Mouse (Mus musculus): ENCODE data around the gene Celf6. TPM values are rescaled to one million over a fixed set of nuclear protein-coding genes. Genes with fewer than 3 reads are reported as not detected.

Celf6 gene
- polyA plus RNA-seq, 1 experiment from 2014 or later: 1.0 TPM

GRCm38 (mm10) chr9:59548961-59549487 is 28.7 kb upstream of the Celf6 start:
- no peaks in the 10 kb centered on the region for H3K27me3 ChIP-seq
- WGBS: 57% methylated on average over 2 of the region's 2 CpGs
- no peaks in the 10 kb centered on the region for H3K9me3 ChIP-seq
- no peak overlapping the region for H3K9ac ChIP-seq
- no peak overlapping the region for H3K27ac ChIP-seq
- no peak overlapping the region for H3K4me3 ChIP-seq
- no peak for ATAC-seq (ENCODE audit: insufficient number of reproducible peaks, insufficient read depth, low FRiP score, low TSS enrichment, low read depth)
- H3K36me3 ChIP-seq: peaks cover 4% of the 10 kb centered on the region; the same call in 1 of the 2 replicates
- no peak overlapping the region for H3K4me2 ChIP-seq
- no peaks in the 10 kb centered on the region for H3K4me1 ChIP-seq

DNA sequence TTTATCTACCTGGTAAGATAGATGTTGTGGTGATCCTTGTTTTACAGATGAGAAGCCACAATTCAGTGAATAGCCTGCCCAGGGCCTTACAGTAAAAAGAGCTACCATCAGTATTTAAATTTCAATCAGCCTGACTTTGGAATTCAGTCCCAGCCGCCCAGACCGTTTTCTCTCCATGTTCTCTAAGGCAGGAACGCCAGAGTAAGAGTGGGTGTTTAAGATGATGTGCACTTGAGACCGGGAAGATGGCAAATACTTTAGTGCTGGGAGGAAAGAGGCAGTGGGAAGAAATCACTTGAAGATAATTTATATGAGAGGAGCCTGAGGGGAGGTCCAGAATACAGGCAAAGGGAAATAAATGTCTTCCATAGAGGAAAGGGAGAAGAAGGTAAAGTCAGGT is 27.6 kb upstream of the Celf6 start:
- Histone ChIP-seq H3K36me3 (peaks cover 14% of the 10 kb centered on the region), H3K9ac (no peak overlapping the region), H3K27ac (no peak overlapping the region), H3K9me3 (no peaks in the 10 kb centered on the region), H3K4me3 (no peak overlapping the region), H3K27me3 (no peaks in the 10 kb centered on the region), H3K4me1 (no peaks in the 10 kb centered on the region), H3K4me2 (no peak overlapping the region)
- WGBS: 90% methylated on average over 4 of the region's 4 CpGs
- ATAC-seq (ENCODE audit: insufficient number of reproducible peaks, insufficient read depth, low FRiP score, low TSS enrichment, low read depth): no peak

GRCm38 (mm10) chr9:59551017-59551416 is 26.7 kb upstream of the Celf6 start:
- H3K27me3 ChIP-seq: no peaks in the 10 kb centered on the region
- no peak overlapping the region for H3K4me2 ChIP-seq
- no peaks in the 10 kb centered on the region for H3K9me3 ChIP-seq
- WGBS: 76% methylated on average over 5 of the region's 5 CpGs
- no peak for ATAC-seq (ENCODE audit: insufficient number of reproducible peaks, insufficient read depth, low FRiP score, low TSS enrichment, low read depth)
- H3K27ac ChIP-seq: no peak overlapping the region
- peaks cover 21% of the 10 kb centered on the region for H3K36me3 ChIP-seq
- no peaks in the 10 kb centered on the region for H3K4me1 ChIP-seq
- H3K4me3 ChIP-seq: no peak overlapping the region
- H3K9ac ChIP-seq: no peak overlapping the region

GRCm38 (mm10) chr9:59551620-59552031 is 26.1 kb upstream of the Celf6 start:
- Histone ChIP-seq H3K4me1 (no peaks in the 10 kb centered on the region), H3K9me3 (no peaks in the 10 kb centered on the region), H3K27me3 (no peaks in the 10 kb centered on the region), H3K4me3 (no peak overlapping the region), H3K27ac (no peak overlapping the region), H3K4me2 (no peak overlapping the region), H3K9ac (no peak overlapping the region), H3K36me3 (peaks cover 25% of the 10 kb centered on the region)
- WGBS: 73% methylated on average over 3 of the region's 3 CpGs
- no peak for ATAC-seq (ENCODE audit: insufficient number of reproducible peaks, insufficient read depth, low FRiP score, low TSS enrichment, low read depth)

GRCm38 (mm10) chr9:59552610-59553009 is 25.1 kb upstream of the Celf6 start:
- H3K4me1 ChIP-seq: no peaks in the 10 kb centered on the region
- H3K4me2 ChIP-seq: no peak overlapping the region
- no peak for ATAC-seq (ENCODE audit: insufficient number of reproducible peaks, insufficient read depth, low FRiP score, low TSS enrichment, low read depth)
- no peak overlapping the region for H3K27ac ChIP-seq
- H3K9me3 ChIP-seq: no peaks in the 10 kb centered on the region
- no peak overlapping the region for H3K4me3 ChIP-seq
- H3K36me3 ChIP-seq: peaks cover 35% of the 10 kb centered on the region
- H3K27me3 ChIP-seq: no peaks in the 10 kb centered on the region
- H3K9ac ChIP-seq: no peak overlapping the region
- WGBS: 74% methylated on average over 5 of the region's 5 CpGs

DNA sequence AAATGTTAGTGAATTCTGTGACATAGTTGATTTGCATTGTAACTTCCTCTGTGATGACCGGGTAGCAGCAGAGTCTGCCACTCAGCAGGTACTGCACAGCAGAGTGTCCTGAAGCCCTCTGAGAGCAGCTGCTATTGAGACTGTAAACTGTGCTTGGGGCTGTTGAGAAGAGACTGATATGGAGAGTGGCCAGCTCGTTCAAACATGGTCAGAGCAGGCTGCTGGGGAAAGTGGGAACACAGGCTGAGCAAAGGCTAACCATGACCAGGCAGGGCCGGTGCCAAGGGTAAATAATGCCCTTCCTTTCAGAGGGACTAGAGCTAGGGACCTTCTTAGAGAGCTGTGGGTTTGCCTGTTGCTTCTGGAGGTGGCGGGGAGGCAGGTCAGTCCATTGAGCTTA is 24.0 kb upstream of the Celf6 start:
- H3K36me3 ChIP-seq: peaks cover 45% of the 10 kb centered on the region
- H3K27me3 ChIP-seq: no peaks in the 10 kb centered on the region
- H3K9me3 ChIP-seq: no peaks in the 10 kb centered on the region
- no peaks in the 10 kb centered on the region for H3K4me1 ChIP-seq
- ATAC-seq (ENCODE audit: insufficient number of reproducible peaks, insufficient read depth, low FRiP score, low TSS enrichment, low read depth): no peak
- 84% methylated on average over 4 of the region's 4 CpGs for WGBS
- no peak overlapping the region for H3K9ac ChIP-seq
- H3K4me3 ChIP-seq: no peak overlapping the region
- no peak overlapping the region for H3K4me2 ChIP-seq
- no peak overlapping the region for H3K27ac ChIP-seq

DNA sequence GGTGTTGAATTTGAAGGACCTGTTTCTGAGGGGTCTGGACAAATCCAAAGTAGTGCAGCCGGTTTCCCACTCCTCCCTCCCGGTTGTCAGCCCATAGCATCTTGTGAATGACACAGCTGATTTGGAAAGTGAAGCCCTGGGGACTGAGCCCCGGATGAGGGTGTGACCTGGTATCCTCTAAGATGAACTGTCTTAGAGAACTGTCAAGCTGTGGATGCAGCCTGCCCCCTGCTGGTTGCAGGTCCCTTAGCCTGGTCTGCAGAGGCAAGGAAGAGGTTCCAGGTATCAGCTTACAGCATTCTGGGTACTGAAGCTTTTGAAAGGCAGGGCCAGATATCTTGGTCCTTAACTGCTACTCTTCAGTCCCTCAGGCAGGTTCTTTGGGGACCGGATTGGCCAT is 12.1 kb upstream of the Celf6 start:
- WGBS: 30% methylated on average over 4 of the region's 4 CpGs
- no peak for ATAC-seq (ENCODE audit: insufficient number of reproducible peaks, insufficient read depth, low FRiP score, low TSS enrichment, low read depth)
- no peak overlapping the region for H3K4me2 ChIP-seq
- no peaks in the 10 kb centered on the region for H3K4me1 ChIP-seq
- no peaks in the 10 kb centered on the region for H3K27me3 ChIP-seq
- H3K27ac ChIP-seq: no peak overlapping the region
- no peaks in the 10 kb centered on the region for H3K9me3 ChIP-seq
- H3K4me3 ChIP-seq: no peak overlapping the region
- no peak overlapping the region for H3K9ac ChIP-seq
- H3K36me3 ChIP-seq: peaks cover 45% of the 10 kb centered on the region

DNA sequence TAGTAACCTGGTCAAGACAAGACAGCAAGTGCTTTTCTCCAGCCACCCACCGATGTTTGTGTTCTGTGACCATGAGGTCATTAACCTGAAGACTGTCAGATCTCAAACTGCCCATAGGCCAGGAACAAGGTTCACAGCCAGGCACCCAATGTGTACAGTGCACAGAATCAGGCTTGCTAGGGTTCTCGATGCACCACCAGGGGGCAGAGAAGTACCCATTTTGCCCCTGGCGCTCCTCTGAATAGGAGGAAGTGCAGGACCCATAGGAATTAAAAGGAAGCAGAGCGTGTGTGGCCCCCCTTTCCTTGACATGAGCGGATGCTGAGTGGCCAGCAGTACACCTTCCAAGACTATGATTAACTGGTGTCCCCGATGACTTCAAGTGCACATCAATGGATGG is 10.6 kb upstream of the Celf6 start:
- Histone ChIP-seq H3K4me3 (no peak overlapping the region), H3K9ac (no peak overlapping the region), H3K27ac (no peak overlapping the region), H3K9me3 (no peaks in the 10 kb centered on the region), H3K36me3 (peaks cover 30% of the 10 kb centered on the region), H3K4me2 (no peak overlapping the region), H3K4me1 (no peaks in the 10 kb centered on the region), H3K27me3 (no peaks in the 10 kb centered on the region)
- 28% methylated on average over 6 of the region's 6 CpGs for WGBS
- no peak for ATAC-seq (ENCODE audit: insufficient number of reproducible peaks, insufficient read depth, low FRiP score, low TSS enrichment, low read depth)

- Histone ChIP-seq H3K4me1 (no peaks in the 10 kb centered on the region), H3K9ac (no peak overlapping the region), H3K27ac (no peak overlapping the region), H3K4me3 (no peak overlapping the region), H3K4me2 (no peak overlapping the region), H3K9me3 (no peaks in the 10 kb centered on the region), H3K36me3 (no peaks in the 10 kb centered on the region), H3K27me3 (peaks cover 7% of the 10 kb centered on the region)
- ATAC-seq (ENCODE audit: insufficient number of reproducible peaks, insufficient read depth, low FRiP score, low TSS enrichment, low read depth): no peak
- 82% methylated on average over 2 of the region's 2 CpGs for WGBS
Measured at GRCm38 (mm10) chr9:59571852-59572251, 5.9 kb upstream of the Celf6 start.

DNA sequence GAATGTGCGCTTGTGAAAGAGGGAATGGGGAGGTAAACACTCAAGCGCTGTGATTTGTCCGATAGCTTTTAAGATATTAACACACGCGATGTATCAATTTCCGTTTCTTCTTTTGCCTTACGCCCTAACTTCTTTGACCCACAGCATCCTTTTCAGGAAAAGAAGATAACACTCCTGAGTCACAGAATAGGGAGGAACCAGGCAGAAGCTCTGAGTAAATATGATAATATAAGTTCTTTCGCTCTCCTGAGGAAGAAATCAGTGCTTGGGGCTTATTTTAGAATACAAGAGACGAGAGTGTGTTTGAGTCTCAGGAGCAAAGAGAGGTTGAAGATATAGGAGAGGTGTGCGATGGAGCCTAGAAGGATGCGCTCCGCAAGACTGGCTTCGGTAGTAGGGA is 316 bp upstream of the Celf6 start:
- peak overlapping the region; percentile 48 for H3K4me3 ChIP-seq
- no peaks in the 10 kb centered on the region for H3K9me3 ChIP-seq
- no peak for ATAC-seq (ENCODE audit: insufficient number of reproducible peaks, insufficient read depth, low FRiP score, low TSS enrichment, low read depth)
- H3K4me1 ChIP-seq: peaks cover 12% of the 10 kb centered on the region
- no peak overlapping the region for H3K27ac ChIP-seq
- WGBS: 13% methylated on average over 13 of the region's 13 CpGs
- no peak overlapping the region for H3K9ac ChIP-seq
- peaks cover 38% of the 10 kb centered on the region for H3K27me3 ChIP-seq
- no peaks in the 10 kb centered on the region for H3K36me3 ChIP-seq
- H3K4me2 ChIP-seq: peak overlapping the region; percentile 73

GRCm38 (mm10) chr9:59578505-59578867 is 769 bp downstream of the Celf6 start:
- ATAC-seq (ENCODE audit: insufficient number of reproducible peaks, insufficient read depth, low FRiP score, low TSS enrichment, low read depth): peak; percentile 16
- under 1% methylated on average over 20 of the region's 20 CpGs for WGBS
- H3K27me3 ChIP-seq: peaks cover 38% of the 10 kb centered on the region

GRCm38 (mm10) chr9:59584871-59585308 is 7.2 kb downstream of the Celf6 start:
- no peaks in the 10 kb centered on the region for H3K36me3 ChIP-seq
- peaks cover 9% of the 10 kb centered on the region for H3K4me1 ChIP-seq
- peak overlapping the region; percentile 66 for H3K9ac ChIP-seq
- 5% methylated on average over 13 of the region's 13 CpGs for WGBS
- H3K27ac ChIP-seq: no peak overlapping the region
- peaks cover 26% of the 10 kb centered on the region for H3K27me3 ChIP-seq
- H3K9me3 ChIP-seq: no peaks in the 10 kb centered on the region
- peak overlapping the region; percentile 63 for H3K4me2 ChIP-seq
- no peak for ATAC-seq (ENCODE audit: insufficient number of reproducible peaks, insufficient read depth, low FRiP score, low TSS enrichment, low read depth)
- peak overlapping the region; percentile 35 for H3K4me3 ChIP-seq

More at GRCm38 (mm10) chr9:59578505-59578867, 769 bp downstream of the Celf6 start:
- Histone ChIP-seq H3K4me2 (peak overlapping the region; percentile 73), H3K4me3 (peak overlapping the region; percentile 48), H3K36me3 (no peaks in the 10 kb centered on the region), H3K9ac (no peak overlapping the region), H3K27ac (no peak overlapping the region), H3K4me1 (peaks cover 12% of the 10 kb centered on the region), H3K9me3 (no peaks in the 10 kb centered on the region)
